Mouse (Mus musculus) thymus, adult 2 months (tissue): ENCODE measurements around the gene Plxna4.

ENCODE experiments used
- CTCF ChIP-seq: fragments of 200-500 bp; IDR thresholded peaks from 2 replicates; pipeline ENCODE4 v1.5.1; 2012; ENCODE audit warnings: mild to moderate bottlenecking, control low read depth, low read length, moderate library complexity, borderline replicate concordance; ENCODE audit not compliant: control insufficient read depth, poor library complexity, insufficient read depth; ENCODE audit errors: extremely low read depth
- POLR2A ChIP-seq: fragments of 200-500 bp; IDR thresholded peaks from 2 replicates; pipeline ENCODE4 v1.6.1; 2012; ENCODE audit warnings: mild to moderate bottlenecking, low read length, control low read depth, moderate library complexity; ENCODE audit not compliant: control insufficient read depth, poor library complexity, insufficient read depth; ENCODE audit errors: extremely low read depth

DNA sequence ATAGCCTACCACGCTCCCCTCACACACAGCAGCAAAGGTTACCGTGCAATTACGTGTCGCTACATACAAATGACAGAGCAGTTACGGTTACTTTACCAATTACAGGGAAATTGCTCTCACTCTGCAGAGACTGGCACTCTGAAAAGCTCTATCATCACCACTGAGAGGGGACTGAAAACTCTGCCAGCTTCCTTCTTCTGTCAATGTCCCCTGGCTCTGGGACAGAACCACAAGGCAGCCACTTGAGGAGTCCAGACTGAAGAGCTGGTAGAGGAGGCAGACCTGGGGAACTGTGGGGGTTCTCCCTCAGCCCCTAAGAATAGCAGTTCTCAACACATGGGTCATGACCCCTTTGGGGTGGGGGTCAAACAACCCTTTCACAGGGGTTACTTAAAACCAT lies 83.0 kb downstream of the Plxna4 start:
- TF ChIP-seq CTCF (no peak), POLR2A (no peak)
